Mouse (Mus musculus): ENCODE measurements around the gene Susd1.
"Not testable (repeated sequence)": the region's sequence is repeated elsewhere in the genome, so short reads cannot be mapped to it uniquely, and the experiment has no call there.

Gene Susd1

DNA sequence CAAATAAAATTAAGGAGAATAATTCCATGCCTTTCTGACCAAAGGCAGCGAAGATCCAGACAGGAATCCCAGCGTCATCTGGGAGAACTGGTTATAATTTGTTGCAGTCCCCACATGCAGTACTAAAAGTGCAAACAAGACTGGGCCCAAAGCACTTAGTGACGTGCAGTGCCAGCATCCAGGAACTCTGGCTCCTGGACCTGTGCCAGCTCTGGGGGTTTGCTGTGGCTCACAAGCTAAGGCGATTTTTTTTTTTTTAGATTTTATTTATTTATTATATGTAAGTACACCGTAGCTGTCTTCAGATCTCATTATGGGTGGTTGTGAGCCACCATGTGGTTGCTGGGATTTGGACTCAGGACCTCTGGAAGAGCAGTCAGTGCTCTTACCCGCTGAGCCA lies 152.1 kb downstream of the Susd1 start:
- not testable (repeated sequence) for DNase-seq (ENCODE audit: inconsistent ontology term)

- peak; percentile 17 for DNase-seq (ENCODE audit: inconsistent ontology term)
Measured at GRCm38 (mm10) chr4:59282699-59283487, 155.5 kb downstream of the Susd1 start.

DNA sequence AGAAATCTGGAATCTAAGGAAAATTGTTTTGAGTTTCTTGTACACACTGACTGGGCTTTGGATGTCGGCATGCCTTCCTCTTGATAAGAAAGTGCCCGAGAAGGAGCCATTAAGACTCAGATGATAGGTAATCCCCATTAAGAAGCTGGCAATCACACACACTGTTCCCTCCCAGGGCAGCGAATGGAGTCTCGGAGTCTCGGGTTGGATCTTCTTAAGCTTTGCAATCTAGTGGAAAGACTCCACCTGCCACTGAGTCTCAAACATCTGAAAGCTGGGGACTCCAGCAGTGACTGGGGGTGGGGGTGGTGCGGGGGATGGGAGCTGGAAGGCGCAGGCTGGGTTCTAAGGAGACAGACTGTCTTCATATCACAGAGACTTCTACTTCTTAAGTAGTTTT lies 156.3 kb downstream of the Susd1 start:
- DNase-seq (ENCODE audit: inconsistent ontology term), result no peak

GRCm38 (mm10) chr4:59280876-59281275 lies 157.6 kb downstream of the Susd1 start:
- DNase-seq (ENCODE audit: inconsistent ontology term), result no peak

- DNase-seq (ENCODE audit: inconsistent ontology term), result no peak
Measured at GRCm38 (mm10) chr4:59279111-59279510, 159.3 kb downstream of the Susd1 start.

- no peak for DNase-seq (ENCODE audit: inconsistent ontology term)
Measured at GRCm38 (mm10) chr4:59278410-59278809, 160.0 kb downstream of the Susd1 start.

DNA sequence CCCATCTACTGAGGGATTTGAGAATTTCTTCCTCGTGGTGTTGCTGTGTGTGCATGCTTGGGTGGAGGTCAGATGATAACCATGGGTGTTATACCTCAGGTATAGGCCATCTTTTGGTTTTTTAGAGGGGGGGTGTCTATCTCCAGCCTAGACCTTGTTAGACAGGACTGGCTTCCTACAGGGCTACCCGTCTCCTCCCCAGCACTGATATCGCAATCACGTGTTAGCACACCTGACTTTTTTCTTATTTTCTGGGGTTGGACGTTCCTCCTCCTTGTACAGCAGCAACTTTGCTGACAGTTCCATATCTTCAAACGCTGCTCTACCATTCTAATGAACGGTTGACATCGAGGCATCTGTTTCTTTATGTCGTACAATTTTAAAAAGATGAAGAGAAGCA lies 160.5 kb downstream of the Susd1 start:
- DNase-seq (ENCODE audit: inconsistent ontology term), result no peak

DNA sequence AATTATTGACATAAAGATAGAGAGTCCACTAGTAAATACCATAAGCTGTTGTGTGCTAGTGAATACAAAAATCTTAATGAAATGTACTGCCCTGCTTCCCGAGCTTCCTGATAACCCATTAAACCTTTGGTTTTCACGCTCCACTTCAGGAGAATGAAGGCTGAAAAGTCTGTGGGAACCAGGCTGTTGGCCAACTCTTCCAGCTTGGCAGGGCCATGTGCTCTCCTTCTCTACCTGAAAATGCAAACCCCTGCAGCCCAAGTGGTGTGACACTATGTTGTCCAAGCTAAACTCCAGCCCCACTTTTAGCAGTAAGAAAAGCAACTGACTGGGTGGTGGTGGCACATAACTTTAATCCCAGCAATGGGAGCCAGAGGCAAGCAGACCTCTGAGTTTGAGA lies 162.5 kb downstream of the Susd1 start:
- peak; percentile 36 for DNase-seq (ENCODE audit: inconsistent ontology term)

- DNase-seq (ENCODE audit: inconsistent ontology term), result no peak
Measured at GRCm38 (mm10) chr4:59275494-59275893, 162.9 kb downstream of the Susd1 start.

DNA sequence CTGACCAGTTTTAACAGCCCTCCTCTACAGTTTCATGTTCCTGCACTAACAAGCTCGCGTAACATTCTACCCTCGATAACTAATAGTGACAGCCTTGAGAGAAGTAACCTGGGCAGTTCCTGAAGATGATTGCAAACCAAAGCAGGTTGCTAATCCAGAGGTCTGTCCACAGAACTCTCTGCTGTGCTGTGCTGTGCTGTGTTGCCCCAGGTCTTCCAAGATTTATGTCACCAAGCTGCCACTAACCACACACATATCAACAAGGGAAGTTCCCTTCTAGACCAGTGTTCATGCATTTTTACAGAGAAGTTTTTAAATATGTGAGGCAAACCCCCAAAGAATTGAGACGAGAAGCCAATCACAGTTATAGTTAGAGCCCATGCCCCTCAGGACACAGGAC lies 164.3 kb downstream of the Susd1 start:
- no peak for DNase-seq (ENCODE audit: inconsistent ontology term)

DNA sequence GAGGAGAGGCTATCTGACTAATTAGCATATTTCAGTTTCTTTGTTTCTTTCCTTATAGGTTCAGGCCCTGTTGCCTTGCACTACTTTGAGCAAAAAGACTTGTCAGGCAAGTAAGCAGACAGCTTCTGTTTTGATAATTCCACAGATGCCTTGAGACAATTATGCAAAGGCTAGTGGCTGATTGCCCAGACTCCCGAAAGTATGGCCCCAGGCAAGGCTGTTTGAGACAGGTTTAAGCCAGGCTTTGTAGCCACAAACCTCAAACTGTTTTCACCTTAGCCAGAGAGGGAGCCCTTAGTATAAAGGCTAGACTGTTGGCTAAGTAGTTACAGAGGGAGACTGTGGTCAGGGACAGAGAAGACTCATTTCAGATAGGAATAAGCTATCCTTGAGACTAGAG lies 165.1 kb downstream of the Susd1 start:
- peak; percentile 93 for DNase-seq (ENCODE audit: inconsistent ontology term)

GRCm38 (mm10) chr4:59265631-59266030 lies 172.8 kb downstream of the Susd1 start:
- DNase-seq (ENCODE audit: inconsistent ontology term), result no peak

- no peak for DNase-seq (ENCODE audit: inconsistent ontology term)
Measured at GRCm38 (mm10) chr4:59265182-59265581, 173.3 kb downstream of the Susd1 start.
